ENCODE assay signal across 22 mouse cellular contexts in the genomic region with DNA sequence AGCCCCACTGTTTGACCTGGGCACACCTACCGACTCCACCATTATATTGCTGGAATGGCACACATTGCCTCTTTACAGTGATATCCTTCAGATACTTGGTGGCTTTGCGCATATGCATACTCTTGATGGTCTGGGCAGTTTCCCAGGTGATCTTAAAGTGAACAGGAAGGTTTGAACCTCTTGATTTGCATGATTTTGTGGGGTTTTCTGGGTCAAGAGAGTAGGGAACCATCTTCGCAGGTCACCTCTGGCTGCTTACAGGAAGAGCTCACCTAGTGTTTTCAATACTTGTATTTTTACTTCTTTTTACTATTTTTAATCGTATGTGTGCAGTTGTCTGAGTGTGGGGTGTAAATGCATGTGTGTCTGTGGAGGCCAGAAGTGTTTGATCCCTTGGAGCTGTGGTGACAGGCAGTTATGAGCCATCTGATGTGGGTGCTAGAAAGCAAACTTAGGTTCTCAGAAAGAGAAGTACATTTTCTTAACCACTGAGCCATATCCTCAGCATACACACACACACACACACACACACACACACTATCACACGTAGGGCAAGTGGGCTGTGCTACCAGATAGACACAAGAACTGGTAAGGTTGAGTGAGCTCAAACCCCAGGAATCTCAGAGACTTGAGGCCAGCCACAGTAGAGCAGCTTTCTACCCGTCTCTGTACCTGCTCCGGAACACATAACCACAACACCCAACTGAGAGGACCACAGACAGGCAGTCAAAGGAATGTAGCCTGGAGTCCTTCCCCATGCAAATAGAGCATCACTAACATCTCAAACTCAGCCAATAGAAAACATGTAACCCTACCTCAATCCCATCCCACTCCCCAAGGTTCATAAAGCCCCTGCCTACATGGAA. TPM values are rescaled to one million over a fixed set of nuclear protein-coding genes. Genes with fewer than 3 reads are reported as not detected.
DNase-seq lines count a peak whose midpoint lies in the region; ATAC-seq and TF ChIP-seq lines count a peak whose summit lies in the region.
"Had no signal": no experiment of that assay in that cellular context is flagged by ENCODE, and none has a peak within 500 bp of the region (broad histone marks: within the 10 kb centered on the region; RNA-seq: fewer than 3 reads in every experiment).

No protein-coding gene starts in this region.

- TF ChIP-seq CTCF in kidney, postnatal 0 days (IDR thresholded peaks at IDR 0.05; ENCODE audit: low read depth) = no peak

- no peak overlapping the region for H3K9ac ChIP-seq in kidney, postnatal 0 days (ENCODE audit: low read depth, low read length)
- H3K9ac ChIP-seq: forebrain, postnatal 0 days; hindbrain, embryonic 14.5 days; liver, embryonic 12.5 days; midbrain, embryonic 12.5 days; stomach, embryonic 15.5 days had no signal

- no peak overlapping the region for H3K27ac ChIP-seq in kidney, postnatal 0 days
- H3K27ac ChIP-seq: hindbrain, embryonic 14.5 days; limb, embryonic 10.5 days; liver, embryonic 12.5 days; macrophage; midbrain, embryonic 12.5 days; stomach, embryonic 15.5 days had no signal

- no peak for ATAC-seq in kidney, postnatal 0 days (replicated peaks; ENCODE audit: low FRiP score, low read depth)
- ATAC-seq: activated CD4-positive, CD25-positive, alpha-beta regulatory T cell, adult 4 months; forebrain, postnatal 0 days; liver, embryonic 12.5 days had no signal

- H3K9me3 ChIP-seq in kidney, postnatal 0 days (replicated peaks; ENCODE audit: low read length) = no peaks in the 10 kb centered on the region
- H3K9me3 ChIP-seq: limb, embryonic 10.5 days; liver, embryonic 12.5 days; midbrain, embryonic 12.5 days; stomach, embryonic 15.5 days had no signal

- H3K36me3 ChIP-seq in kidney, postnatal 0 days (ENCODE audit: insufficient read depth, low read length) = no peaks in the 10 kb centered on the region
- H3K36me3 ChIP-seq: limb, embryonic 10.5 days; liver, embryonic 12.5 days; midbrain, embryonic 12.5 days; stomach, embryonic 15.5 days had no signal

- intact Hi-C loops in left cerebral cortex, postnatal 25 days (cut with DNase I) = no loop called here

- no peak overlapping the region for H3K4me3 ChIP-seq in kidney, postnatal 0 days (replicated peaks; ENCODE audit: low read depth, low read length)
- H3K4me3 ChIP-seq: limb, embryonic 10.5 days; liver, embryonic 12.5 days; midbrain, embryonic 12.5 days; stomach, embryonic 15.5 days had no signal

- WGBS in kidney, postnatal 0 days = 83% methylated on average over 7 of the region's 7 CpGs

- peak; percentile 9 for DNase-seq in kidney, postnatal 0 days (ENCODE audit: low spot score)
- no peak for DNase-seq in kidney, postnatal 36 days
- peak; percentile 34 for DNase-seq in R1 (ENCODE audit: low read depth, low spot score)
- peak; percentile 34 to 43 for DNase-seq in natural killer cell, adult 2 months (ENCODE audit: low spot score in 2 of 2)
- DNase-seq in thymus, postnatal 25 days = peak; percentile 32
- DNase-seq in lung, postnatal 10 days = no peak
- DNase-seq in left cerebral cortex, postnatal 25 days (ENCODE audit: low spot score in 2 of 2) = no peak
- DNase-seq in urinary bladder, postnatal 14 days (ENCODE audit: low spot score) = no peak
- DNase-seq: adrenal gland, postnatal 14 days; cerebellum, postnatal 10 days; forebrain, postnatal 0 days; heart, postnatal 14 days; kidney, adult 8-10 months; kidney, postnatal 25 days; lung, adult 2 months had no signal

- H3K4me2 ChIP-seq in kidney, postnatal 0 days (ENCODE audit: low read length) = no peak overlapping the region
- H3K4me2 ChIP-seq: hindbrain, embryonic 14.5 days; liver, embryonic 12.5 days; midbrain, embryonic 12.5 days; stomach, embryonic 15.5 days had no signal

- no peaks in the 10 kb centered on the region for H3K4me1 ChIP-seq in kidney, postnatal 0 days (replicated peaks; ENCODE audit: insufficient read depth, low read length)
- H3K4me1 ChIP-seq: limb, embryonic 10.5 days; liver, embryonic 12.5 days; midbrain, embryonic 12.5 days; stomach, embryonic 15.5 days had no signal

- H3K27me3 ChIP-seq in kidney, postnatal 0 days (ENCODE audit: insufficient read depth, low read length) = no peaks in the 10 kb centered on the region
- H3K27me3 ChIP-seq: liver, embryonic 12.5 days; midbrain, embryonic 12.5 days; stomach, embryonic 15.5 days had no signal

RNA-seq across cellular contexts. Expression of a gene that starts 22.9 kb away (rescaled TPM):
- 27.3 and 29.1 TPM in 2 replicates for polyA plus RNA-seq in kidney, postnatal 0 days (2015; fragmentation: Nextera tagmentation; extraction: Ambion mirVana)
- 10 to 100 TPM; 35.1 TPM for total RNA-seq in left cerebral cortex, postnatal 25 days (2021)

RNA-seq across cellular contexts. Expression of a gene that starts 36.2 kb away (rescaled TPM):
- 19.5 and 20.0 TPM in 2 replicates for polyA plus RNA-seq in kidney, postnatal 0 days (2015; fragmentation: Nextera tagmentation; extraction: Ambion mirVana)
- 10 to 100 TPM; 50.7 to 52.3 TPM for total RNA-seq in left cerebral cortex, postnatal 25 days (2021)

RNA-seq across cellular contexts. Expression of a gene that starts 44.6 kb away (rescaled TPM):
- polyA plus RNA-seq in kidney, postnatal 0 days (2015; fragmentation: Nextera tagmentation; extraction: Ambion mirVana) = 3.3 and 3.5 TPM in 2 replicates
- 10 to 100 TPM in 1 of 2 experiments, 1 to 10 TPM in 1; 9.1 to 10.0 TPM for total RNA-seq in left cerebral cortex, postnatal 25 days (2021)

Comparison
In these comparisons a context has a peak if more than half of its experiments do, and no peak if none do; other contexts are left out.
1. DNase-seq: peak in kidney, postnatal 0 days (single experiment), R1 (single experiment), natural killer cell, adult 2 months (2 of 2) and thymus, postnatal 25 days (single experiment); none in kidney, postnatal 36 days (0 of 2), lung, postnatal 10 days (single experiment), left cerebral cortex, postnatal 25 days (0 of 2) and urinary bladder, postnatal 14 days (single experiment).